Mouse (Mus musculus): ENCODE results near the gene Pip4p1.

Gene Pip4p1

DNA sequence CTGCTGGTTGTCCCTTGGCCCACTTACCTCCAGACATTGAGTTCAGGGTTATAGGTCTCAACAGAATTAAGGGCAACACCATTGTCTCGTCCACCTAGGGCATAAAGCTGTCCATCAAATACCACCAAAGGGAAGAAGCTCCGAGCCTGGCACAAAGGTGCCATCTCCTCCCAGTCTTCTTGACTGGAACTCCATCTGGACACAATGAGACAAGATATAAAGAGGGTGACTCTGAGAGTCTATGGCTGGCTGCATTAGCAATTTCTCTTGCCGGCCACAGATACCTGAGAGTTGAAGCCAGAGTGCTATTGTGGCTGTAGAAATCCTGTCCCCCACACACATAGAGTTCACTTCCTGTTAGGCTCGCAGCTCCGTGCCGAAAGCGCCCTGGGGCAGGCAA is 38.6 kb downstream of the Pip4p1 start:
- DNase-seq, result no peak

GRCm38 (mm10) chr14:50891621-50892020 is 39.0 kb downstream of the Pip4p1 start:
- DNase-seq, result no peak

GRCm38 (mm10) chr14:50876236-50876950 is 54.3 kb downstream of the Pip4p1 start:
- DNase-seq, result no peak
